Comparison of ENCODE assay signal across 9 mouse cellular contexts in genomic region chr12:98733776-98734175, GRCm38 (mm10). TPM values are rescaled to one million over a fixed set of nuclear protein-coding genes. Genes with fewer than 3 reads are reported as not detected.
DNase-seq lines count a peak whose midpoint lies in the region; ATAC-seq and TF ChIP-seq lines count a peak whose summit lies in the region.
"Had no signal": no experiment of that assay in that cellular context is flagged by ENCODE, and none has a peak within 500 bp of the region (broad histone marks: within the 10 kb centered on the region; RNA-seq: fewer than 3 reads in every experiment).

No protein-coding gene starts in this region.

- peak overlapping the region; percentile 85 for H3K4me2 ChIP-seq in heart, embryonic 15.5 days
- H3K4me2 ChIP-seq in hindbrain, embryonic 16.5 days (ENCODE audit: low read length) = peak overlapping the region; percentile 73
- peak overlapping the region; percentile 87 for H3K4me2 ChIP-seq in midbrain, embryonic 11.5 days

- 8% methylated on average over 12 of the region's 12 CpGs for WGBS in heart, embryonic 15.5 days
- 11% methylated on average over 12 of the region's 12 CpGs for WGBS in hindbrain, embryonic 16.5 days
- WGBS in midbrain, embryonic 11.5 days = 19% methylated on average over 12 of the region's 12 CpGs

- no peaks in the 10 kb centered on the region for H3K27me3 ChIP-seq in heart, embryonic 15.5 days
- 0 out of 2 replicates have a peak, but pooled peaks cover 2% of the 10 kb centered on the region for H3K27me3 ChIP-seq in hindbrain, embryonic 16.5 days (replicated peaks; ENCODE audit: control insufficient read depth, insufficient read depth, low read length)
- H3K27me3 ChIP-seq in midbrain, embryonic 11.5 days (ENCODE audit: control insufficient read depth, insufficient read depth, low read length) = peaks cover 6% of the 10 kb centered on the region
- H3K27me3 ChIP-seq: Patski had no signal

- peaks cover 30% of the 10 kb centered on the region for H3K4me1 ChIP-seq in heart, embryonic 15.5 days (replicated peaks)
- H3K4me1 ChIP-seq in bone marrow macrophage, adult 2 months (ENCODE audit: control insufficient read depth, insufficient read depth, low read length) = peaks cover 16% of the 10 kb centered on the region
- H3K4me1 ChIP-seq in hindbrain, embryonic 16.5 days (ENCODE audit: control insufficient read depth, insufficient read depth, low read depth, low read length) = peaks cover 20% of the 10 kb centered on the region
- H3K4me1 ChIP-seq in midbrain, embryonic 11.5 days (ENCODE audit: control insufficient read depth, insufficient read depth, low read length) = peaks cover 20% of the 10 kb centered on the region

- no peak for TF ChIP-seq CTCF in bone marrow macrophage, adult 2 months (IDR thresholded peaks at IDR 0.05; ENCODE audit: low read depth, low read length)

- no peak for DNase-seq in heart, adult 8-10 months (ENCODE audit: low spot score)
- DNase-seq in midbrain, embryonic 11.5 days (ENCODE audit: low spot score, missing footprints) = no peak
- DNase-seq in urinary bladder, postnatal 36 days (ENCODE audit: low spot score in 2 of 2) = no peak
- no peak for DNase-seq in adrenal gland, adult 18-20 months (ENCODE audit: low spot score in 2 of 2)
- DNase-seq in left cerebral cortex, postnatal 10 days (ENCODE audit: extremely low spot score in 1 of 2, low spot score in 2 of 2) = no peak

- peak overlapping the region; percentile 84 for H3K4me3 ChIP-seq in heart, embryonic 15.5 days
- peak overlapping the region; percentile 86 for H3K4me3 ChIP-seq in bone marrow macrophage, adult 2 months (ENCODE audit: insufficient read depth, low read length)
- H3K4me3 ChIP-seq in hindbrain, embryonic 16.5 days (ENCODE audit: low read length) = peak overlapping the region; percentile 77
- H3K4me3 ChIP-seq in midbrain, embryonic 11.5 days (ENCODE audit: low read depth, low read length) = peak overlapping the region; percentile 64

- intact Hi-C loops in left cerebral cortex, postnatal 10 days (cut with DNase I) = no loop called here

- H3K9ac ChIP-seq in heart, embryonic 15.5 days = peak overlapping the region; percentile 78
- H3K9ac ChIP-seq in hindbrain, embryonic 16.5 days (ENCODE audit: low read depth, low read length) = peak overlapping the region; percentile 81
- H3K9ac ChIP-seq in midbrain, embryonic 11.5 days (ENCODE audit: low read length) = peak overlapping the region; percentile 76; the same call in 1 of the 2 replicates

- no peaks in the 10 kb centered on the region for H3K9me3 ChIP-seq in heart, embryonic 15.5 days (replicated peaks)
- H3K9me3 ChIP-seq in hindbrain, embryonic 16.5 days (ENCODE audit: control insufficient read depth, low read length) = no peaks in the 10 kb centered on the region
- no peaks in the 10 kb centered on the region for H3K9me3 ChIP-seq in midbrain, embryonic 11.5 days (ENCODE audit: control insufficient read depth, low read length)

- TF ChIP-seq POLR2A in bone marrow macrophage, adult 2 months (IDR thresholded peaks at IDR 0.05; ENCODE audit: borderline replicate concordance, low read depth, low read length) = no peak

- no peaks in the 10 kb centered on the region for H3K36me3 ChIP-seq in heart, embryonic 15.5 days
- no peaks in the 10 kb centered on the region for H3K36me3 ChIP-seq in hindbrain, embryonic 16.5 days (ENCODE audit: control insufficient read depth, insufficient read depth, low read length)
- H3K36me3 ChIP-seq in midbrain, embryonic 11.5 days (ENCODE audit: control insufficient read depth, insufficient read depth, low read length) = no peaks in the 10 kb centered on the region

- no peak overlapping the region; the same call in 1 of the 2 replicates for H3K27ac ChIP-seq in heart, embryonic 15.5 days
- H3K27ac ChIP-seq in bone marrow macrophage, adult 2 months (ENCODE audit: insufficient read depth, low read depth, low read length) = no peak overlapping the region
- H3K27ac ChIP-seq in hindbrain, embryonic 16.5 days (ENCODE audit: low read depth, low read length) = no peak overlapping the region; the same call in 1 of the 2 replicates
- H3K27ac ChIP-seq in midbrain, embryonic 11.5 days (ENCODE audit: low read depth, low read length) = no peak overlapping the region

- ATAC-seq in heart, embryonic 15.5 days (replicated peaks; ENCODE audit: insufficient number of reproducible peaks, insufficient read depth, low FRiP score, low read depth) = no peak
- ATAC-seq in hindbrain, embryonic 16.5 days = no peak; the same call in 1 of the 2 replicates
- no peak for ATAC-seq in midbrain, embryonic 11.5 days (ENCODE audit: low FRiP score)

RNA-seq across cellular contexts. Expression of gene Ptpn21, which starts 3.4 kb away (rescaled TPM):
- 8.3 and 9.9 TPM in 2 replicates for polyA plus RNA-seq in heart, embryonic 15.5 days (2015; fragmentation: Nextera tagmentation; extraction: Ambion mirVana)
- total RNA-seq in heart, adult 8-10 months (2022) = 10 to 100 TPM; 26.0 to 37.7 (median 30.3) TPM
- polyA plus RNA-seq in bone marrow macrophage, adult 2 months (2012; ENCODE audit: insufficient read depth, insufficient read length, missing spikeins) = 4.4 and 6.0 TPM in 2 replicates
- 3.4 and 3.7 TPM in 2 replicates for polyA plus RNA-seq in hindbrain, embryonic 16.5 days (2015; fragmentation: Nextera tagmentation; extraction: Ambion mirVana)
- 7.2 and 8.4 TPM in 2 replicates for polyA plus RNA-seq in midbrain, embryonic 11.5 days (2014; fragmentation: Nextera tagmentation; extraction: Ambion mirVana)
- 10 to 100 TPM; 16.9 to 21.0 TPM for total RNA-seq in adrenal gland, adult 18-20 months (2021)
- 1 to 10 TPM; 5.4 to 7.9 TPM for total RNA-seq in left cerebral cortex, postnatal 10 days (2021)

RNA-seq across cellular contexts. Expression of gene Zc3h14, which starts 13.0 kb away (rescaled TPM):
- polyA plus RNA-seq in heart, embryonic 15.5 days (2015; fragmentation: Nextera tagmentation; extraction: Ambion mirVana) = 85.7 and 86.7 TPM in 2 replicates
- total RNA-seq in heart, adult 8-10 months (2022) = 10 to 100 TPM; 60.1 to 63.9 (median 61.8) TPM
- 59.5 and 76.4 TPM in 2 replicates for polyA plus RNA-seq in bone marrow macrophage, adult 2 months (2012; ENCODE audit: insufficient read depth, insufficient read length, missing spikeins)
- 95.0 and 95.8 TPM in 2 replicates for polyA plus RNA-seq in hindbrain, embryonic 16.5 days (2015; fragmentation: Nextera tagmentation; extraction: Ambion mirVana)
- 180 and 194 TPM in 2 replicates for polyA plus RNA-seq in midbrain, embryonic 11.5 days (2014; fragmentation: Nextera tagmentation; extraction: Ambion mirVana)
- total RNA-seq in adrenal gland, adult 18-20 months (2021) = 10 to 100 TPM; 85.4 to 86.6 TPM
- 100 to 1,000 TPM; 103 to 106 TPM for total RNA-seq in left cerebral cortex, postnatal 10 days (2021)
